13 mouse cellular contexts compared by ENCODE assay signal in genomic region chr8:123419711-123420110, GRCm38 (mm10).
"Had no signal": no experiment of that assay in that cellular context is flagged by ENCODE, and none has a peak within 500 bp of the region (broad histone marks: within the 10 kb centered on the region; RNA-seq: fewer than 3 reads in every experiment).

No protein-coding gene starts in this region.

- DNase-seq: gastrocnemius, postnatal 14 days; gastrocnemius, postnatal 36 days; heart, adult 11 months; heart, adult 2 months; heart, postnatal 14 days; heart, postnatal 36 days; kidney, adult 18-20 months; kidney, adult 8-10 months; kidney, postnatal 10 days; kidney, postnatal 25 days; kidney, postnatal 4 days; liver; liver, embryonic 13.5 days had no signal
